Mouse (Mus musculus) v-Abl transformed pro-B cells (cell line): ENCODE data around the gene Sostdc1.

ENCODE experiments used
- in situ Hi-C, 2 experiments: fragments of 400-800 bp; cut with MboI; formaldehyde crosslinking; loops; one replicate each; pipeline ENCODE4 v1.15.1; 2025; ENCODE audit not compliant: unreplicated experiment in 2 of 2

Gene Sostdc1

DNA sequence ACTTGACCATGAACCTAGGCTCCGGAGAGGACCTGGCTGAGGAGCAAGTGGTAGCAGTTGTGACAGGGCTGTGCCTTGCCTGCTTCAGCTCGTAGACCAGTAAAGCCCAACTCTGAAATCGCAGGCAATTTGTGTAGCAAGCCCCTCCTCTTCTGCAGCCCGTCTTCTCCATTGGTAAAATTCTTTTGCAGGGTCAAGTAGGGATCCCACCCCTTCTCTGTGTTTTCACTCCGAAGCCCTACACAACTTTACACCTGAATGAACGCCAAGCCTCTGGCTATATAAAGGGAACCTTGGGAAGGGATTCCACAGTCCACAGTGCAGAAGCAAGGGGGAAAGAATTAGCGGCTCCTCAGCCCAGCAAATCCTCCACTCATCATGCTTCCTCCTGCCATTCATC is at the start of gene Sostdc1:
Gene Sostdc1, plus strand, starts transcription at position 224 of the 400 bp plus-strand sequence.
- in situ Hi-C loops = loop anchor here (10.0 to 25.0 kb wide), 2 partner anchors 99 to 623 kb away; no protein-coding TSS in a partner anchor

DNA sequence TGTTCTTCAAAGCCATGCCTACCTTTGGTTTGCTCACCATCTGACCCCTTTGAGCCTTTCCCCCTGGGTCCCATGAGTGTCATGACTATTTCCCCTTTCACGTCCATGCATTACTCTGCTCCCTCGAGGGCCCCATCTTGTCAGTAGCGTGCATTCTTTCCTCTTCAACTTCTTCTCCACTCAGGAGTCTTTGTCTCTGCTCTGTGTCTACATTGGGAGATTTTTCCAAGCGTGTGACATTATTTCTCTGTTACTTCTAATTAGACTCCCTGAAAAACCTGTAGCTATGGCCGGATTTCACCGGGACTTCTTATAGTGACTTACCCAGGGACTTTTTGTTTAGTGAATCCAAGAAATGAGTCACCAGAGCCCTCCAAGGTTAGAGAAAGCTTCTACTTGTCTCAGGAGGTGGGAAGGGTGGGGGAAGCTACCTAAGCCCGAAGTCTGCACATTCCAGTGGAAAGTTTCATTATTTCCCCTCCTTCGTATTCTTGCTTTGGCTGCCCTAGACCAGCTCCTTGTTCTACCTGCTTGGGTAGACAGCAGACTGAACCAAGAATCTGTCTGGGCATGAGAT is 46.2 kb upstream of the Sostdc1 start:
- in situ Hi-C loops = no loop called here

DNA sequence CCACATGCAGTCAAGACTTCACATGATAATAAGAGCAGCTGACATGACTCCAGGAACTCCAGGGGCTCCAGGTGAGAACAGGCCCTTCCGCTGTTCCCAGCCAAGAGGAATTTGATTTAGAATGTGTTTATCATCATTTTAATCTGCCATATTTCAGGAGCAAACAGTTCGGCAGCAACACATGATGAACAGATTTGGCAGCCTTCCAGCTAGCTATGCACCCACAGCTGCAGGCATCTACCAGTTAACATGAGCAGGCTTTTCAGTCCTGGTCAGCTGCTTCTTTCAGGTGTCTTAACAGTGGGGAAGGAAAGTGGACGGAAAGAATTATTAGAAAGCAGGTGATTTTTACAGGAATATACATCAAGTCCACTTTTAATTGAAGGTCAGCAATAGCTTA is 39.1 kb upstream of the Sostdc1 start:
- in situ Hi-C loops = no loop called here

DNA sequence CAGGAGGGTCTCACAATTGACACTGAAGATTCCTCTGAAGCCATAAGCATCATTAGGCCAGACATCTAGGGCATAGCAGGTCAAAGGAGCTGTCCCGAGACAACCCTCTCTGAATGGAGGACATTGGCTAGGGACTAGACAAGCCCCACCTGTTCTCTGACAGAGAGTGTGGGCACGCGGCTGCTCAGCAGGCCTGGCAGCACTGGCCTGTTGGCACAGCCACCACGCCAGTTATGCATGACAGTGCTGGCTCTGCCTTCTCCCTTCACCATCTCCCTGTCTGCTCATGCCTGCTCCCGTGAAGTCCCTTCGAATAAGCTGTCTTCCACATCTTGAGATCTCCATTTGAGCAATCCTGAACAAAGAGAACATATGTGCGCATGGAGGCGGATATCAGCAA is 24.3 kb upstream of the Sostdc1 start:
- in situ Hi-C loops = no loop called here

DNA sequence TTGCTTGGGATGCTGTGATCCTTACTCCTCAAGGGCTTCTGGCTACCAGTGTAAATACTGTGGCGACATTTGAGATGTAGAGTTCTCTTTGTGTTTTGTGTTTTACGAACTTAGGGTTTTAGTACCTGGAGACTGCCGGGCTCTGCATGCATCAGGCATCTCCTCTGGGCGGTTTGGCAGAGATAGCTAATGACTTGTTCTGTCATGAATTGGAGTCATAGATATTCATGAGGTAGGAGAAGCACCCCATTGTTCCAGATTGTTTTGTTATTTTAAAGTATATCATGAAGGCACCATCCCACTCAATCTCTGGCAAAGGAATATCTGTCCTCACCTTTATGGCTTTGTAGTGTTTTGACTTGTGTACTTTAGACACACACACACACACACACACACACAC is 23.5 kb upstream of the Sostdc1 start:
- in situ Hi-C loops = no loop called here

DNA sequence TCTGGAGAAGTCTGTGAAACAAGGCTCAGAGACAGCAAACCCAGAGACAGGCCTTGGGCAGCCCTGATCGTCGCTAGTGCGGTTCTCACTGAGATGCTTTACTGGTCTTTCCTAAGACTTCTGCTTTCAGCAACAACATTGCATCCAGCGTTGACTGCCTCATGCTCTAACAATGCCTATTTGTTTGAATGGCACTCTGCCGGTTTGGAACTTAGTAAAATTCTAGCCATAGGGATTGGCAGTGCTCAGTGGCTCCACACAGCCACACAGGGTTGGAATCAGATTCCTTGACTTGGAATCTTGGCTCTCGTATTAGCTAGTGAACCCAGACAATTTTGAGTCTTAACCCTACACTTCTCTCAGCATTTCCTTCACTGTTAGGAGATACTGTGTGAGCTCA is 22.6 kb upstream of the Sostdc1 start:
- in situ Hi-C loops = no loop called here

DNA sequence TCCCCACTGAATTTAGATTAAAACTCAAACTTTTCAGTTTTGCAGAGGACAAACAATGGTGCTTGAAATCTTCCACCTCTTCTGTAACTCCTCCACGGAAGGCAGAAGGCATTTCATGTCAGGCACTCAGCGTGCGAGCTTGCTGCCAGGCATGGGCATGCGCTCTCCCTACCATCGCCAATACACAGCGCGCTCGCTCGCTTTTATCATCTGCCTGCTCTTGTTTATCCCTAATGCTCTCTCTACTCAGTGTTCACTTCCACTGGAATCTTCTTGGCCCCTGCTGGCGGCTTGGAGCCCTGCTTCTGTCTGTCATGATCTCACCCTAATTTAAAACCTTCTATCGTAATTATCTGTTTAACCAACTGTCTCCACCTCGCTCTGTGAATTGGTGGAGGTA is 11.6 kb upstream of the Sostdc1 start:
- in situ Hi-C loops = loop anchor here in 1 of 2 experiments (25.0 kb wide), 1 partner anchor 635 kb away; no protein-coding TSS in a partner anchor

DNA sequence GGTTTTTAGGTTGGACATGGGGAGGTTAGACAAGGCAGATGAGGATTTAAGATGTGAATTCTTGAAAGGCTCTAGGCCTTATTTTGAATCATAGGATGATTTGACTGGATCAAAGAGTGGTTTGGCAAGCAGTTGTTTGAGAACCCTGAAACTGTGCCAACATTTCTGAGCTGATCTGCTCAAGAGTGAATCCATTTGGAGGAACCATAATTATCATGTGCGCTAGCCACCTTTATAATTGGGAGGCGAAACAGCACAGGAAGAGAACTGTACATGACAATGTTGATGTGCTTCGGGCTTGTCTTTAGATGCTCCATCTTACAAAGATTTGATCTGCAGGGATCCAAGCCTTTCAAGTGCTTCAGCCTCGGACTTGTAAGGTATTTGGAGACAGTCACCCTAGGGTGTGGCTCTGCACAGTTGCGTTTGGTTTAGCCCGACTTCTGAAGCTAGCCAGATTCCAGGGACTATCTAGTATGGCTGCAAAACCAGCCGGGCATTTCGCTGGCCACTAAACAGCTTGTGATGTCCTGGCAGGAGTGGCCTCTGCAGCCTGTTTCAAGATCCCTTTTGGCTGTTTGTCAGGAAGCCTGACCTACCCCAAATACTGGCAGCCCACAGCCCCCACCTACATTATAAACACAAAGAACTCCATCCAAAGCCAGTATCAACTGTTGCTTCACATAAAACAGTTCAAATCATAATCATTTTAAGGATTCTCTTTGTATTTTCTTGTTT is 10.9 kb upstream of the Sostdc1 start:
- in situ Hi-C loops = loop anchor here in 1 of 2 experiments (25.0 kb wide), 1 partner anchor 634 kb away; no protein-coding TSS in a partner anchor

DNA sequence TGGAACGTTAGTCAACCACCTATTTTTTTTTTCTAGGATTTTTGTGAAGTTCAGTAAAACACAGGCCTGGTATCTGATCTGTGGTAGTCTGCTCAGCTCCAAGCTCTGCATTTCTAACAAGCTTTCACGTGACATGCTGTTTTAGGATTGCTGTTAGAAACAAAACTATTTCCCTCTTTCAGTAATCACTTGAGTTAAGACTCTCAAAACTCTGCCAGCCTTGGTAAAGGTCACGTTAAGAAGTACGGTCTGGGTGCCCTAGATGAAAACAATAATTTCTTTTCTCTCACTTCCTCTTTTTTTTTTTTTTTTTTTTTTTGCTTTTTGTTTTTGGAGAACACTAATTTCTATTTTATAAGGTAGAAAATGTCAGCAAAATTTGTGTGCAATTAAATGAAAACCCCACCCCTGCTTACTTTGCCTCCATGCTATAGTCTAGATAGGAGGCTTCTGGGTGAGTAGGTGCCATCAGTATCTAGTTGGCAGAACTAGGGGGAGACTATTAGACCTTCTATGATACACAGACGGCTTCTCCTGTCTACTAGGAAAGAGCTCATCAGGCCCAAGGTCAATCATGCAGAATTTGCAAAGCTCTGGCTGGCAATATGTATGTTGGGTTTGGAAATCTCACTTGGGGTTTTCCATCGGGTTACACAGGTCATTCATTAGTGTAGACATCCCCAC is 5.1 kb upstream of the Sostdc1 start:
- in situ Hi-C loops = loop anchor here in 1 of 2 experiments (25.0 kb wide), 1 partner anchor 628 kb away; no protein-coding TSS in a partner anchor

DNA sequence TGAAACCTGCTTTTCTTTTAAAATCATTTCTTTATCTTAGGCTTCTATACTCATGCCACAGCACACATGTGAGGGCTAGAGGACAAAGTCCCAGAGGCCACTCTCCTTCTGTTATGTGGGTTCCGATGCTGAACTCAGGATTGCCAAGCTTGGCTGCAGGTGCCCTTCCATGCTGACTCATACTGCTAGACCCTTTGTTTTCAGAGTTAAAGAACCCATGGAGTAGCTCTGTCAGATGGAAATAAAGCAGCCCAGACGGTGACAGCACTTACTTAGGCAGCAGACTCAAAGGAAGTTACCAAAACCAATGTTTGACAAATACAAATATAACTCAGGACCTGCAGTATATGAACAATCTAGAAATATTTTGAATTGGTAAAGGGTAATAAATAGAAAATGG is 924 bp upstream of the Sostdc1 start:
- in situ Hi-C loops = loop anchor here (10.0 to 25.0 kb wide), 2 partner anchors 98 to 624 kb away; no protein-coding TSS in a partner anchor

DNA sequence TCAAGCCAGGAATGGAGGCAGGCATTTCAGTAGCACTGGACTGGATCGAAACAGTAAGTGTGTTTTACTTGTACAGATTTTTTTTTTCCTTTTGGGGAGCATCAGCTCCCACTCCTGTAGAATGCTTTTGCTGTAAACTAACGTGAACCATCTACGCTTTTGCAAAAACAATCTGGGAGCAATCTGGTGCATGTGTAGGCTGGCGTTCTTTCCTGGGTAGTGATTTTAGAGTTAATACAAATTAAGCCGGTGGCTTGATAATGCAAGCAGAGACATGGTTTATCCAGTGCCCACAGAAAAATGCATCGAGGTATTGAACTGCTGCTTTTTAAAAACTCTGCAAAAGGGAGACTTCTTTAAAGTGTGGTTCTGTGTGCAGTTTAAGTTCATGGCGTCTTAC is 507 bp downstream of the Sostdc1 start:
- in situ Hi-C loops = loop anchor here (10.0 to 25.0 kb wide), 2 partner anchors 100 to 623 kb away; no protein-coding TSS in a partner anchor

DNA sequence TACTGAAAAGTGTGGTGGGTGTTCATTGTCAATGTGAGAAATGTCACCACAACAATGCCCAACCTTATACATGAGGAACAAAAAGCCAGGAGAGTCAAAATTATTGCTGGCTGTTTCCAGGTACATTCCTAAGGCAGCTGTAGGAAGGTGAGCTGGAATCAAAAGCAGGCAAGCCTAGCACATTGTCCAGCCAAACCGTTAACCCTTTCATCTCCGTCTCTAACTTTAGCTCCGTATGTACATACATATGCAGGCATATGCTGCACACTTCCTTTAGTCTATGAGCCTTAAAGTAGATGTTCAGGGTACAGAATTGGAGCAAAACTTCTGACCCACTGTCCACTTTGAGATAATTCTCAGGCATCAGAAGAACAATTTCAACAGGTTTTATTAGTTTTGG is 1.6 kb downstream of the Sostdc1 start:
- in situ Hi-C loops = loop anchor here (10.0 to 25.0 kb wide), 2 partner anchors 101 to 622 kb away; no protein-coding TSS in a partner anchor

DNA sequence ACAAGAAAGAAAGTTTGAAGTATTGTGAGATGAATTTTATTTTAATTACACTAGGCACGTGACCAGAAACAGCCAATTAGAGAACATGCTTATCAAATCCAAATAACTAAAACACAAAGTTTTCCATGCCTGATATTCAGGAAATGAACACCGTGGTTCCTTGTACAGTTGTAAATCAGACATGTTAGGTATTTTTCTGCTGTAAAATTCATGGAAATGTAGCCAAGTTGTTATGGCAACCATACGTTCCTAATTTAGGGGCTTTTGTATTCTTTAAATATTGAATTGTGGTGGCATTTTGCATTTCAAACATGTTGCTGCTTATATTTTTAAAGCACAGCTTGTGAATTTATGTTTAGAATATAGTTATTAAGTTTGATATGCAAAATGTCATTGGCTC is 2.1 kb downstream of the Sostdc1 start:
- in situ Hi-C loops = loop anchor here (10.0 to 25.0 kb wide), 2 partner anchors 101 to 621 kb away; no protein-coding TSS in a partner anchor

DNA sequence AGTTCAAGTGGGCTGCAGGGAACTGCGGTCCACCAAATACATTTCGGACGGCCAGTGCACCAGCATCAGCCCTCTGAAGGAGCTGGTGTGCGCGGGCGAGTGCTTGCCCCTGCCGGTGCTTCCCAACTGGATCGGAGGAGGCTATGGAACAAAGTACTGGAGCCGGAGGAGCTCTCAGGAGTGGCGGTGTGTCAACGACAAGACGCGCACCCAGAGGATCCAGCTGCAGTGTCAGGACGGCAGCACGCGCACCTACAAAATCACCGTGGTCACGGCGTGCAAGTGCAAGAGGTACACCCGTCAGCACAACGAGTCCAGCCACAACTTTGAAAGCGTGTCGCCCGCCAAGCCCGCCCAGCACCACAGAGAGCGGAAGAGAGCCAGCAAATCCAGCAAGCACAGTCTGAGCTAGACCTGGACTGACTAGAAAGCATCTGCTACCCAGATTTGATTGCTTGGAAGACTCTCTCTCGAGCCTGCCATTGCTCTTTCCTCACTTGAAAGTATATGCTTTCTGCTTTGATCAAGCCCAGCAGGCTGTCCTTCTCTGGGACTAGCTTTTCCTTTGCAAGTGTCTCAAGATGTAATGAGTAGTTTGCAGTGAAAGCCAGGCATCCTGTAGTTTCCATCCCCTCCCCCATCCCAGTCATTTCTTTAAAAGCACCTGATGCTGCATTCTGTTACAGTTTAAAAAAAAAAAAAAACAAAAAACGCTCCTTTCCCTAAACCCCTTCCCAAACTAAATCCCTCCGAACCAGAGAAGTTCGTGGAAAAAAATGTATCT is 3.3 kb downstream of the Sostdc1 start:
- in situ Hi-C loops = loop anchor here (10.0 to 25.0 kb wide), 2 partner anchors 102 to 620 kb away; no protein-coding TSS in a partner anchor

DNA sequence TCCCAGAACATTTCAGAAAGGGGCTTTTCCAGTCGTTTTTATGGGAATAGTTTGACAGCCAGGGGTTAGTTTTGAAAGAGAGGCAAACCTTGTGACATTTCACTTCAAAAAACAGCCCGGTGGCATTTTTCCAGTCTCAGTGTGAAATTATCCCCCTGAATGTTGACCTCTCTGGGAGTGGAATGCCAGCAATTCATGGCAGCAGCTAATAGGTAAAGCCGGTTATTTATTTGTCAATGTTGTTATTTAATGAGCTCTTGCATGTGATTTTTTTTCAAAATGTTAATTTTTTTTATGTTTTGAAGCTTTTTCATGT is 3.8 kb downstream of the Sostdc1 start:
- in situ Hi-C loops = loop anchor here (10.0 to 25.0 kb wide), 2 partner anchors 103 to 620 kb away; no protein-coding TSS in a partner anchor

DNA sequence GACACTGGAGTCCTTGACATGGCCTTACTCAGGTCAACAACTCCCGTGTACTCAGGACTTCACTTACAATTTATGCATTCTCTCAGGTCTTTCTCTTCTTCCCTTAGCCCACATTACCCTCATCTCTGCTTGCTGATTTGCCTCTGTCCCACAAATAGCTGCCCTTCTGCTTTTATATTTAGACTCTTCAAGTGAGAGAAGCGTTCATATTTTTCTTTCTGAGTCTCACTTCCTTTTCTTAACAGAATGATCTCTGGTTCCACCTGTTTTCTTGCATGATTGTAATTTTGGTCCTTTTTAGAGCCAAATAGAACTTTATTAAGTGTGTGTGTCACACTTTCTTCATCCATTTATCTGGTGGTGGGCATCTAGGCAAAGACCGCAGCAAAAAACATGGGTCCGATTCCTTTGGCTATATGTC is 12.2 kb downstream of the Sostdc1 start:
- in situ Hi-C loops = loop anchor here in 1 of 2 experiments (10.0 kb wide), 1 partner anchor 111 kb away; no protein-coding TSS in a partner anchor

DNA sequence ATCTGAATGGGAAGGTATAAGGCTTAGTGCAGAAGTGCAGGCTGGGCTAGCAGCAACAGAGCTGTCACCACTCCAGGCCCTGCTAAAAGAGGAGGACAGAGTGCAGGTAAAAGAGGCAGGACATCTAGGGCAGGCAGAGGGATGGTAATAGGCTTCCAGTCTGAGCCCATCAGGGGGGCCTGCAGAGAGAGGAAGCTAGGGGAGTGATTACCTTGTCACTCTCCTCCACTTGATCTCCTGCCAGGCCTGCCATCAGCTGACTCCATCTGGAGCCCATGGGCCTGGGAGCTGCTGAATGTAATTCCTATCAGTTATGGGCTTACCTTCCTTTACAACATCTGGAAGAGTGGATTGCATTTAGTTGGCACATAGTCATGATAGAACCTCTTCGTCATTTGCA is 18.7 kb downstream of the Sostdc1 start:
- in situ Hi-C loops = no loop called here

DNA sequence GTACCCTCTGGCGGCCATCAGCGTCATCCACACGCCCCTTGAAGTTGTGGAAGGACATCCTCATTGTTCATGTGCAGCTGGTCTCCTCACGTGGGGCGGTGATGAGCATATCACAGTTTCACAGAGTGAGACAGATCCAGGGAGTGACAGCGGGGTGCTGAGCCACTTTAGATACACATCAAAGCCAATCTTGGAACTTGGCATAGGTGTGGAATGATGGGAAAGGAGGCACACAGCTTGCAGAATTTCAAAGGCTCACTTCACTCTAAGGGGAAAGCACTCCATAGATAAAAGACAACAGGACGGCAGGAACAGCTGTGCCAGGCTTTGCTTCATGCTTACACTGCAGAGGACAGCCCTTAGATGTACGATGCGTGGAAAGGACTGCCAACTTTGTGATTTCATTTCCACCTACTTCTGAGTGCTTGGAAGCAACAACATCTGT is 19.9 kb downstream of the Sostdc1 start:
- in situ Hi-C loops = no loop called here

DNA sequence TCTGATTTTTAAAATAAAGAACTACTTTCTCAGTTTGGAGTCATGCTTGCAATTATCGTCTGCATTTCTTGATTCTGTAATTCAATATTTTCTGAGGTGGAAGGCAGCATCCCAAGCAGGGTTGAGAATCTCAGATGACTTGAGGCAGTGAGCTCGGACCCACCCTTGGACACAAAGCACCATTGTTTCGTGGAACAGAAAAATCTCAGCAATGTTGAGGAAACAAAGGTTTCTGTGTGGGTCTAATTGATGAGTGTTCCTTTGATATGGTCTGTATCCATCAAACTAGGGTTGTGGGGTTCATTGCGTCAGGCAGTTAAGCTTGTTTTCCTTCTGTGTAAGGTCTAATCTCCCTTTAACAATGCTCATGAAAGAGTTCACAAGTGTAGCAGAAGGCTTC is 30.2 kb downstream of the Sostdc1 start:
- in situ Hi-C loops = no loop called here

DNA sequence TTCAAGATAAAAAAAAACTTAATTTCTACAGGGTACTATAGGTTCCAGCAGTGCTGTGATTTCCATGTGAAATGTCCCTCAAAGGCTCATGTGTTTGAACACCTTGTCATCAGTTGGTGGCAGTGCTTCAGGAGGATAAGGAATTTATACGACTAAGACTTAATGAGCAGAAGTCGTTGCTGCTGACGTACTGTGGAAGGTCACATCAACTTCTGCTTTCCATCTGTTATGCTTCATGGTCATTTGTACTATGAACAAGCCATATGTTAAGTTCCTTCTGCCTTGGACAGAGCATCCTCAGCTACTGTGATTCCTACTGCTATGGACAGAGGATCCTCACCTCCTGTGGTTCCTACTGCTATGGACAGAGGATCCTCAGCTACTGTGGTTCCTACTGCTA is 46.1 kb downstream of the Sostdc1 start:
- in situ Hi-C loops = no loop called here
